Mouse (Mus musculus): Measurements from ENCODE around the gene Tmem95.

Gene Tmem95

DNA sequence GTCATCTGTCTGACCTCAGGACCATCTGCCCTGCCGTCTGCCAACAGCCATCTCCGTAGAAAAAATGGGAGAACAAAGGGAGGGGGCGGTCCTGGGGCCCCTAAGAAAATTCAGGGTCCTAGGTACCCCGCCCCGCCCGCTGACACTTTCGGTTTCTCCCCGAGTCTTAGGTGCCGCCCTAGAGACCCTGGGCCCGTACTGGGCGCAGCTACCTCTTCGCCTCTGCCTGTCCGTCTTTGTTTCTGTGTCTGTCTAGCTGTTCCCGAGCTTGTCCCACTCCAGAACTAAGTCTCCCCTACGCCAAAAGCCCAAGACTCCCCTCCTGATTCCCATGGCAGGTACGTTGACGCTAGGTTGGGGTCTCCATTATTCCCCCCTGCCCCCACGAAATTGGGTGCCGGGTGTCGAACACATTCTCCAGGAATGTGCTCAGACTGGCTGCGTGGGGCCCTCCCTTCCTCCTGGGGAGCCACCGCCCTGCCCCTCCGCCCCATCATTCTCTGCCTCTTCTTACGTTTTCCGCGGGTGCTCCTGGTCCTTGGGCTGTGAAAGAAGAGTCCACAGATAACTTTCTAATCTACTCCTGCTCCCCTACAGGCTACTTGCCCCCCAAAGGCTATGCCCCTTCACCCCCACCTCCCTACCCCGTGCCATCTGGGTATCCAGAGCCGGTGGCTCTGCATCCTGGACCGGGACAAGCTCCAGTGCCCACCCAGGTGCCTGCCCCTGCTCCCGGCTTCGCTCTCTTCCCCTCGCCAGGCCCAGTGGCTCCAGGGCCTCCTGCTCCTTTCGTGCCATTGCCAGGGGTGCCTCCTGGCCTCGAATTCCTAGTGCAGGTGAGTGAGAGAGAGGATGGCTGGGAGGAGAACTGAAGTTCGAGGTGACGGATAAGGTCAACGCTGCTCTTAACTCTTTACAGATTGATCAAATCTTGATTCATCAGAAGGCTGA is 30.8 kb downstream of the Tmem95 start:
- no peak for DNase-seq (ENCODE audit: low spot score)

- peak; percentile 89 for DNase-seq (ENCODE audit: low spot score)
These were observed 31.6 kb downstream of the Tmem95 start, which contains the start of gene Plscr3 for GRCm38 (mm10) chr11:69846198-69846680. Plscr3 (plus strand) TSS chr11:69846376.

GRCm38 (mm10) chr11:69838714-69839104 is 39.1 kb downstream of the Tmem95 start:
- DNase-seq (ENCODE audit: low spot score) = no peak

- peak; percentile 94 for DNase-seq (ENCODE audit: low spot score)
These were observed 39.7 kb downstream of the Tmem95 start, which contains the start of gene Tmem256 for GRCm38 (mm10) chr11:69837952-69838713. Tmem256 (plus strand) TSS chr11:69838514.

DNA sequence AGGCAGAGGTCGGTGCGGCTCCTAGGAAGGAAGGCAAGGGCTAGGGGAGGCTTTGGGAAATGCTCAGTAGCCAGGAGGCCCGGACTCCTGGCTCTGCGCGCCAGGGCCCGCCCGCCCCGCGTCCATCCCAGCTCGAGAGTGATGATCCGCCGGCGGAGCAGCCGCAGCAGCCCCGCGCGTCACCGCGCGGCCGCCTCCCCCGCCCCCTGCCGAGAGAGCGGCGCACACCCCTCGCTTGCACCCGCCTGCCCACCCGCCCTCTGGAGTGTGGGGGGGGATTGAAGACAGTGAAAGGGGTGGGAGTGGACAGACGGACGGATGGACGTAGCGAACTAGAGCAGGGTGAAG is 40.2 kb downstream of the Tmem95 start, which contains the start of gene Nlgn2:
Gene Nlgn2, minus strand, starts transcription at position 181 of the 348 bp plus-strand sequence.
- DNase-seq (ENCODE audit: low spot score) = no peak

DNA sequence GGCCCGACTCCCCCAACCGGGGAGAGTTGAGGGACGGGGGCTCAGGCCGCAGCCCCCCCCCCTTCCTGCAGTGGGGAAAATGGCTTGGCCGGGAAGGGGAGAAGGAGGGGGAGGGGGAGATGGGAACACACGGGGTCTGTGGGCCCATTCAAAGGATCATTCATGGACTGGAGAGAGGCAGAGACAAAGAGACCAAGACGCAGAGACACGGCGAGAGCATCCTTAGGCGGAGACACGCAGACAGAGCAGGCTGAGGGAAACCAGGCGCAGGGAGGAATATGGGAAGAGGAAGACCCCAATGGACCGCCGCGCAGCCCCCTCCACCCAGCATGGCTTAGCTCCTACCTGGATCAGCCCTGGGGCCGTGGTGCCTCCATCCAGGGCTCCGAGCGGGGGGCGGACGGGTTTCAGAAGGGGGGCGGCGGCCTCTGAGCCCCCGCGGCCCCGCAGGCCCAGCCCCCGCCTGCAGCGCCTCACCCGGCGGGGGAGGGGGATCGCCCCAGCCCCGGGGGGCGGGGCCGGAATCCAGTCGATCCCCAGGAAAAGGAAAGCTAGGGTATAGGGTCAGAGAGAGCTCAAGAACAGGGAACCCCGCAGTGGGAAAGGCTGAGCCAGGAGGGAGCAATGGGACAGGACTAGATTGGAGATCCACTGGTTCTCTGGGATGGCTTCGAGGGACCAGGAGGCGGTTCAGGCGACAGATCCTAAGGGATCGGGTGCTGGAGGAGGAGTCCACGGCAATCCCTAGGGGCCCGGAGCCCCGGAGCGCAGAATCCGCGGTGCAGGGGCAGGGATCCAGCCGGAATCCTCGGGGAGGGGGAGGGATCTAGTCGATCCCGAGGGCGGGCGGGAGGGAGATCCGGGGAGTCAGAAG is 40.9 kb downstream of the Tmem95 start:
- peak; percentile 41 for DNase-seq (ENCODE audit: low spot score)

DNA sequence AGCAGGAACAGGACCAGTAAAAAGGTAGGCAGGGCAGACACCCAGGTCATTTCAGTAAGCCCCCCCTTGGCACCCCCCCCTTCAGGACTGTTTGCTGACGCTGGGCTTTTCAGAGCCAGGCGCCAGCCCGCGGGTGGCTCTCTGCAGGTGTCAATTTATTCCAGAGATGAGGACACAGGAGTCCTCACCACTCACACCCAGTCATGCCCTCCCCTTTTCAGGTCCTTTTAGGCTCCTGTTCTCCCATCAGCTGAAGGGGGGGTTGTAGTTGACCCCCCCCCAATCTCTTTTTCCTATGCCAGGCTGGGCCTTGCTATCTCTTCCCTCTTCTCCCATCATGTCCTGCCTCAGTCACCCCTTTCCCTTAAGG is 41.9 kb downstream of the Tmem95 start:
- DNase-seq (ENCODE audit: low spot score) = no peak

DNA sequence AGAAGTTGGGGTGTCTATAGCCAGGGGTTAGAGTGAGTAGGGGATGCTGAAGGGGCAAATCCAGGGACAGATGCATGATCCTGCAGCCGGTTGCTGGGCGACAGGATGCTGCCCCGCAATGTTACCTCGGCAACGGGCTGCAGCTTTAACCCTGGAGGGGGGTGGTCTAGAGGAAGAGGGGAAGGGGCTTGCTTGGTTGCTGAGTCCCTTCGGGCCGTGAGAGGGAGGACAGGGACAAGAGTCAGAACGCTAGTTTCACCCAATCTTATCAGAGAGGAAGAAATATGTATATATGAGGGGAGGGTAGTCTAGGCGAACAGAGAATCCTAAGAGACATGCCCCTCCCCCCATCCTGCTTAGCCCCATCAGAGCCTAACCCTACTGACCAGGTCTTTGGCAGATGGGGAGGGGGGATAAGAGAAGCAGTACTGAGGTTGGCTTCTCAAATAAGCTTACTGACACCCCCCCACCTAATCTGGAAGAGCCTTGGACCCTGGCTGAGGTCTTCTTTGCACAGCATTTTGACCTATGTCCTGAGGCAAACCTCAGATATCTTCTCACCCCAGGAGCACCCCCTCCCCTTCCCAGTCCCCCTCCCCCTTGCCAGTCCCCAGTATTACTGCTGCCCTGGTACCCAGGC is 42.4 kb downstream of the Tmem95 start:
- no peak for DNase-seq (ENCODE audit: low spot score)

GRCm38 (mm10) chr11:69834001-69834549 is 43.7 kb downstream of the Tmem95 start:
- DNase-seq (ENCODE audit: low spot score) = peak; percentile 65

GRCm38 (mm10) chr11:69833554-69833953 is 44.3 kb downstream of the Tmem95 start:
- DNase-seq (ENCODE audit: low spot score) = no peak

- DNase-seq (ENCODE audit: low spot score) = no peak
These were observed 49.0 kb downstream of the Tmem95 start for GRCm38 (mm10) chr11:69828832-69829231.

Data from testis, postnatal 14 days (tissue).